Mouse (Mus musculus) adrenal gland, postnatal 4 days (tissue): ENCODE data around the gene Rtraf. TPM values are rescaled to one million over a fixed set of nuclear protein-coding genes. Genes with fewer than 3 reads are reported as not detected.
"Not testable (repeated sequence)": the region's sequence is repeated elsewhere in the genome, so short reads cannot be mapped to it uniquely, and the experiment has no call there.

Experiments
- DNase-seq, 2 experiments: peaks; one replicate each; pipeline ENCODE4 v3.0.0; 2021 to 2022; ENCODE audit warnings: low spot score in 2 of 2, mixed read lengths in 2 of 2
- long read RNA-seq, 2 experiments: library from polyadenylated mRNA; stranded (forward); transcript quantifications; one replicate each; pipeline ENCODE4 v2.0.0; 2021
- total RNA-seq, 2 experiments: library from RNA; stranded (reverse); gene quantifications; 2 replicates each; pipeline ENCODE4 v1.2.3; 2021

The Rtraf gene
- 10 to 100 TPM; 86.2 to 90.3 TPM for total RNA-seq
- long read RNA-seq, experiment 1, transcript Rtraf-201 (8 exons, 1,562 nt), result major isoform, 129 of 219 reads
- long read RNA-seq, experiment 1, partial matches to known transcripts, result 3 of 219 reads
- long read RNA-seq, experiment 1, other reads (novel, unspliced or antisense), result 87 of 219 reads
- long read RNA-seq, experiment 2, transcript Rtraf-201 (8 exons, 1,562 nt), result major isoform, 144 of 221 reads
- long read RNA-seq, experiment 2, partial matches to known transcripts, result 3 of 221 reads
- long read RNA-seq, experiment 2, other reads (novel, unspliced or antisense), result 74 of 221 reads

DNA sequence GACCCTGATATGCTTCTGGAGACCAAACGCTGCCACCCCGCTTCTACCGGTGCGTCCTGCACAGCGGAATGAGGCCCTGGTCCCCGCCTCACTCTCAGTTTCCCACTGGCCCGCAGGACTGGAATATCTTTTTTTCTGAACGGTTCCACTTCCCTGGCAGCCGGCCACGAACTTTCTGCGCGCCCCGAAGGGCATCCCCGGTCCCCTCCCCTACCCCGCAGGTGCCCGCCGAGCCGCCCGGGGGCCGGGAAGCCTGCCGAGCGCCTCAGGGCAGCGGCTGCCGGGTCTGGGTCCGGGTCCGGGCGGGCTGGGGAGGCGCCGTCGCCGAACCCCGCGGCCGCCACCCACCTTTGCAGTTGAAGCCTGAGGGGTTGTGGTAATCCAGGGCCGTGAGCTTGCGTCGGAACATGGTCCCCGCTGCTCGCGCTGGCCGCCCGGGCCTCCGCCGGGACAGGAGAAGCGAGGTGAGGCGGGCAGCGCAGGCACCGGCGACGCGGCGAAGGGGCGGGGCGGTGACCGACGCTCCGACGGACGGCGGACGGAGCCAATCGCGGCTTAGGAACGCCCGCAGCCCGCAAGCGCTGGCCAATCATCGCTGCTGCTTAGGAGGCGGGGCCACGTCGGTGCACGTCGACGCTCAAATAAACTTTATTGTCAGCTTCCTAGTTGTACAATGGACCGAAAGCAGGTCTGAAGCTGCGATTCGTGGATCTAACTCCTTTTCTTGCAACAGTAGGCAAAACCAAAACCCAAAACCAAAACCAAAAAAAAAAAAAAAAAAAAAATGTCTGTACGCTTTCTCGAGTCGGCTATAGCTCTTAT, at the start of gene Rtraf:
Gene Rtraf (minus strand): TSS at position 504 of the 822 bp plus-strand sequence.
- DNase-seq, result peak; percentile 76 to 79

DNA sequence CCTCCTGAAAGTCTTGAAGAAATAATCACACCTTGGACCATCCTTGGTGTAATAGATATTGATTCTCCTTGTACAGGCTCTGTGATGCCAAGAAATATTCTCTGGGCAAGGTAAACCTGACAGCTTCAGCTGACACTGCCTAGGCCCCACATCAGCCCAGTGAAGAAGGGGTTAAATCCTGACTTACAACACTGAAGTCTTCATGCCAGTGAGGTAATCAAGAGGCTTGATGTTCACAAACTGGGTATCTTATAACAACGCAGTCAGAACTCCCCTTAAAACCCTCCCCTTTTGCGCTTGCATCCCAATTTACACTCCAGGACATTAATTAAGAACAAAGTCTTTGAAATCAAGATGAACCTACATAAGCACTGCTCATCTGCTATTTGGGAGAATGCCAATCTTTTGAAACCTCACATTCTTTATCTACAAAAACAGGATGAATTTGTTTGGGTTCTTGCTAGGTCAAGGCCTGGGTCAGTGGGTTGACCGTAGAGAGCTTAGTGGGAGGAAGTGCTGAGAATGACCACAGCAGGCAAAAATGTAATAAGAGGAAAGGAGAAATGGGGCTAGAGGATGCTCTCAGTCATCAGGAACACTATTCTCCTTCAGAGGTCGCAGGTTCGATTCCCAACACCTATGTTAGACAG, 43.8 kb upstream of the Rtraf start:
- no peak for DNase-seq

GRCm38 (mm10) chr14:19865121-19865520, 41.5 kb upstream of the Rtraf start:
- DNase-seq, result not testable (repeated sequence)

GRCm38 (mm10) chr14:19861311-19862080, 37.9 kb upstream of the Rtraf start:
- DNase-seq, result no peak

DNA sequence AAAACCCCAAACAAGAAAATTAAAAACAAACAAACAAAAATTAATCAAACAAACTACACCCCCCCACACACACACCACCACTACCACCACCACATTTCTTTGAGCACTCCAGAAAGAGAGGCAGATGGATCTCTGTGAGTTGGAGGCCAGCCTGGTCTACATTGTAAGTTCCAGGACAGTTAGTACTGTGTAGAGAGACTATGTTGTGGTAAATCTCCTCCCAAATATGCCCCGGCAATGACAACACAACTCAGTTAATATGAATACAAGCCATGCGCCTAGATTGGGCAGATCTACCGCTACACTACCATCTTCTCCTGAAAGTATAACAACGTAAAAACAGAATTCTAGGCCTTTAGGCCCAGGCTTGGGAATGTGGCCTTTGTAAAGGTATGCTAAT, 36.7 kb upstream of the Rtraf start:
- no peak for DNase-seq

DNA sequence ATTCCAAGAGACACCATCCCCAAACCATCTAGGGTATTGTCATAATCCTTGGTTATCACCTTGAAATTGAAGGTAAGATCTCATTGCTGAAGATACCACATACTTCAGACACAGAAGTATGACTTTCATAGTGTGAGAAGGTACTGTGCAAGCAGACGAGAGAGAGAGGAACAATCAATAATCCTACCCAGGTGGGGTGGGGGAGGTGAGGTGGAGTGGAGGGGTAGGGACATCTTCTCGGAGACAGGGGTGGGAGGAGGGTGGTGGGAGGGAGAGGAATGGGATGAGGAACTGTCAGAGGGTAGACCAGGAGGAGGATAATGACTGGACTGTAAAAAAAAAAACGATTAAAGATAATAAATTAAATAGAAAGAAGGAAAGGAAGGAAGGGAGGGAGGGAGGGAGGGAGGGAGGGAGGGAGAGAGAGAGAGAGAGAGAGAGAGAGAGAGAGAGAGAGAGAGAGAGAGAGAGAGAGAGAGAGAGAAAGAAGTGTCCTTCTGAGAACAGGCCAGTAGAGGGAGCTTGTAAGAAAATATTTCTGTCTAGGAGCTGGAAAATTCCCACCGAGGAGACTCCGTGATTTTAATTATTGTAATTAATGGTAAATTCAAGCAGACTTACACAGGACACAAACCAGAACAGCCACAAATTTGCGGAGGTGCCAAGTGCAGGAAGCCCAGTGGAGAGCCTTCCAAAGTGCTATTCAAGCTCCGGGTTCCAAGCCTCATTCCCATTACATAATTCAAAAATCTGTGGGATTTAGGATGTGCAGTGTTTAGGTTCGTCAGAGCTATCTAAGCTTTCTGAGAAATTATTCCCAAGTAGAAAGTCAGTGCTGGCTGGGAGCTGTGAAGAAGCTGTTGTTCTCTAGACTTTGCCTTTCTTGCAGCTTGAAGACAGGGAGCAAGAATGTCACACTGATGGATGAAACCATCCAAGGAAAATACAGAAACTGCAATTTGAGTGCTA, 35.5 kb upstream of the Rtraf start:
- no peak for DNase-seq

- DNase-seq, result no peak
These were observed 34.7 kb upstream of the Rtraf start for GRCm38 (mm10) chr14:19858279-19858678.

DNA sequence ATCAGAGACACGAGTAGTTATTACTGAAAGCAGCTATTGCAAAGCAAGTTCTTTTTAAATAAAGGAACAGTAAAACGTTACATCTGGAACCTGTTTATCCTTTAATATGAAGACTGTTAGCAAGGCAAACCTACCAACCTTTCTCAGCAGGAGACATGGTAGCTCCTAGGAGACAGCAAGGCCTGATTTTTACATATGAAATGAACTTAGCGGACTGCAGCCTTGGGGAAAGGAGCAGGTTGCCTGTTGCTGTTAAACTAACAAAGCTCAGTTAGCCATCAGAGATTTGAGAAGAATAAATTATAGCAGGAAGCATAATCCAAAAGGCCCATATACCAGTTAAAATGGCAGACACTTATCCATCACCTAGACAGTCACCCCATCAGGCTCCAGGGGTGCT, 29.8 kb upstream of the Rtraf start:
- no peak for DNase-seq

DNA sequence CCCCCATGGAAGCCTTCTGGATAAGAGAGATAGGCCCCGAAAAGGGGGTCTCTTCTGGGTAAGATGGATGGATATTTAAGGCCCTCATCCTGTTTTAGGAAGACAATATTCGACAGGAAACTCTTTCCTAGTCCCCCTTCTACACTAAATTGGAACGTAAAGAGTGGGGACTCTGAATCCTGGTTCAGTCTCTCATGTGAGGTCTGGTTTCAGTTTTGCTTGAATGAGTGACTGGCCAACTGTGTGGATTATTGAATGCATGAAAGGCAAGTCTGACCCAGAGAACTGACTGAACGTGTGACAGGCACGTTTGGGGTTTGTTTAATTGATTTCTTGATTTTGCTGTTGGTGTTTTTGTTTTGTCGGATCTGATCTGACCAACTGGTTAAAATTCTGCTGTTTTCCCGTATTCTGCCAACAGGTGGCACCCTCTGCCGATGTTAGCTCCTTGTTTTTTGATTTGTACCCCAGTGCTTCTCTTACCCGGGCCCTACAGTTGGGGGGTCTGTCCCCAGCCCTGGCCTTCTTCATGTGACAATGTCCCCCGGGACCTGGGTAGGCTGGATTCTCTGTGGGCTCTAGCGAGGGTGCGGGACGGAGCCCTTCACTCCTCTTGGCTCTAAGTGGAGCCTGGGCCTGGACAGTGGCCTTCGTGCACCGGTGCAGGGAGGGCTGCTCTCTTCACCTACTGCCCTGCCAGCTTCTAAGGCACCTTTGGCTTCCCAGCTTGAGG, 16.1 kb upstream of the Rtraf start:
- peak in 1 of 2 experiments; percentile 35 for DNase-seq

- DNase-seq, result no peak
These were observed 12.7 kb upstream of the Rtraf start for GRCm38 (mm10) chr14:19836289-19836688.

DNA sequence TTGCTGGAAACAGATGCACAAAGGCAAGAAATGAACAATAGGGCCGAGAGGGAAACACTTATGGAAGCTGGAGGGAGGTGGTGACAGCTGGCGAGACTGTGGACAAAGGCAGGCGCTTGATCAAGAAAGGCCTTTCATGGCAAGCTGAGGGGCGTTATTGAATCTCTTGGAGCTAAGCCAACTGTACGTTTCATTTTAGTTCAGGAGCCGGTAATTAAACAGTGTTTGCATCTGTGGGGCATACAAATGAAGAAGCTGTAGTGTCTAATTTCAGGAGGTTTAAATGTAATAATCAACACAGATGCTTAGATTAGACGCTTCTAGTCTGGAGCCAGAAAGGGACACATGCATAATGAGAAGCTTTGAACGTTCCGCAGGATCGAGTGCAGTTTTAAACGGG, 1.9 kb upstream of the Rtraf start:
- DNase-seq, result no peak

DNA sequence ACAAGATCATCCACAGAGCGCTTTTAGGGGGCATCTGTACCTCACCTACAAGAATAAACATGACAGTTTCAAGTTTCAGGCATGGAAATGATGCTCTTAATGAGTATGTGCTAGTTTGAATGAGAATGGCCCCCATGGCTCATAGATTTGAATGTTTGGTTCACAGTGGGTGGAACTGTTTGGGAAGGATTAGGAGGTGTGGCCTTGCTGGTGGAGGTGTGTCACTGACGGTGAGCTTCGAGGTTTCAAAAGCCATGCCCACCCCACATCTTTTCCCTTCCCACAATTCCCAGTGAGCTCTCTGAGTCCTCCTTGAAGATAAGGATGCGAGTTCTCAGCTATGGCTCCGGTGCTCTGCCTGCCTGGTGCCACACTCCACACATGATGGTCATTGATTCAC, 1.9 kb downstream of the Rtraf start:
- DNase-seq, result no peak

GRCm38 (mm10) chr14:19817949-19818348, 5.7 kb downstream of the Rtraf start:
- peak; percentile 55 to 62 for DNase-seq

GRCm38 (mm10) chr14:19813061-19813460, 10.6 kb downstream of the Rtraf start:
- DNase-seq, result no peak

DNA sequence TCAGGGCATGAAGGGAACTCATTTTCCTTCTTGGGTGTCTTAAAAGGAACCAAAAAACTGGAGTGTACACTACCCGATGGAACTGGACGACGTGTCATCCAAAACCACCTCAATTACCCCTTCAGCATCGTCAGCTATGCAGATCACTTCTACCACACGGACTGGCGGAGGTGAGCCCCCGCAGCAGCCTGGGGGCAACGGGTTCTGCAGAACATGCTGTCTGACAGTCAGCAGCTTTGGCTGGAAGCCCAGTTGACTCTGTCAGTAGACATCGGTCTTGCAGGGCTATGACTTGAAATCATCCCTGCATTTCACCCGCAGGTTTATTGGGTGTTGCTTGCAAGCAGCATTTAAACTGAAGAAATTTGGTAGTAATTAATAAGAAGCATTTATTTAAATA, 13.7 kb downstream of the Rtraf start:
- no peak for DNase-seq

GRCm38 (mm10) chr14:19807858-19808257, 15.8 kb downstream of the Rtraf start:
- DNase-seq, result no peak

DNA sequence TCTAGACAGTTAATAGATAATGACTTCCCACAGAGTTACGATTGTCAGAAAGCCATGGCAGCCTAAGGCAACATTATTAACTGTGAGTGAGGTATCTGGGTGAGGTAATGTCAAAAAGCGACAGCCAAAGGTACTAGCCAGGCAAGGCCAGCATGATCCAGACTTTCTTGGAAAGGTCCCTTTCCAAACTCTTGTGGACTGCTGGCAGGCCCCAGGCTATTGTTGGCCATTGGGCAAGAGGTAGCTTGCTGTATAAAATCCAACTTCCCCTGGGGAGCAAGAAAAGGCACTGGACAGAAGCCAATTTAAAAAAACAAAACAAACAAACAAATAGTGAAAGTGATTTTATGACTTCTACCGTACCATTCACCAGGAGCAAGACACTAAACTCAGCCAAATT, 16.3 kb downstream of the Rtraf start:
- no peak for DNase-seq

DNA sequence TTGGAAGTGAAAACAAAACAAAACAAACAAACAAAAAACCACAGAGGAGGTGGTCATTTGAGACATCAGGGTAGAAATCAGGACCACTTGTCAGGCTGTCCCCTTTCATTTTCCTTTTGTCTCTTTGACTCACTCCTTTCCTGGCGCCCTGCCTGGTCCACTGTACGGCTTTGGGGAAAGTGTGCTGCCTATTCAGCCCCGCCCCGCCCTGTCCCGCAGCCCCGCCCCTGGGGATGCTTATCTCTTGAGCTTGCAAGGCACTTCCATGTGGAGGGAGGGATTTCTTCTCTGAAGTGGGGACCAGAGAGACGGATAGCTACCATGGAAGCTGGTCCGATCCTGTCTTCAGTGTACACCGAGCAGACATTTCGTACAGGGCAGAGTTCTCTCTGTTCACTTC, 20.0 kb downstream of the Rtraf start:
- no peak for DNase-seq

- DNase-seq, result no peak
These were observed 20.4 kb downstream of the Rtraf start for GRCm38 (mm10) chr14:19803222-19803621.
